Mouse (Mus musculus): ENCODE results near the gene Rps6ka1. TPM values are rescaled to one million over a fixed set of nuclear protein-coding genes. Genes with fewer than 3 reads are reported as not detected.

Gene Rps6ka1
- polyA plus RNA-seq, 1 experiment from 2014 or later, result 35.6 TPM

Other genes starting within 250 kb of the Rps6ka1 start
- gene Zdhhc18, start 237.6 kb downstream of the Rps6ka1 start, polyA plus RNA-seq (2016; fragmentation: Nextera tagmentation; extraction: Ambion mirVana), result 1.9 and 3.1 TPM in 2 replicates
- gene Pigv, start 215.2 kb downstream of the Rps6ka1 start, polyA plus RNA-seq (2016; fragmentation: Nextera tagmentation; extraction: Ambion mirVana), result 14.5 and 16.8 TPM in 2 replicates
- gene Arid1a, start 131.0 kb downstream of the Rps6ka1 start, polyA plus RNA-seq (2016; fragmentation: Nextera tagmentation; extraction: Ambion mirVana), result 36.0 and 37.5 TPM in 2 replicates
- 3,014 and 3,091 TPM in 2 replicates for gene Hmgn2, start 80.9 kb upstream of the Rps6ka1 start, polyA plus RNA-seq (2016; fragmentation: Nextera tagmentation; extraction: Ambion mirVana)
- gene Dhdds, start 113.1 kb upstream of the Rps6ka1 start, polyA plus RNA-seq (2016; fragmentation: Nextera tagmentation; extraction: Ambion mirVana), result 39.5 and 42.3 TPM in 2 replicates
- 13.4 and 27.5 TPM in 2 replicates for gene Lin28a, start 131.0 kb upstream of the Rps6ka1 start, polyA plus RNA-seq (2016; fragmentation: Nextera tagmentation; extraction: Ambion mirVana)
- not detected in 2 replicates for gene Zfp683, start 166.0 kb upstream of the Rps6ka1 start, polyA plus RNA-seq (2016; fragmentation: Nextera tagmentation; extraction: Ambion mirVana)
- 1.6 and 2.9 TPM in 2 replicates for gene Crybg2, start 173.0 kb upstream of the Rps6ka1 start, polyA plus RNA-seq (2016; fragmentation: Nextera tagmentation; extraction: Ambion mirVana)
- gene Cd52, start 207.3 kb upstream of the Rps6ka1 start, polyA plus RNA-seq (2016; fragmentation: Nextera tagmentation; extraction: Ambion mirVana), result 5.3 and 5.5 TPM in 2 replicates
- gene Ubxn11, start 214.8 kb upstream of the Rps6ka1 start, polyA plus RNA-seq (2016; fragmentation: Nextera tagmentation; extraction: Ambion mirVana), result 7.6 and 11.2 TPM in 2 replicates
- gene Sh3bgrl3, start 241.0 kb upstream of the Rps6ka1 start, polyA plus RNA-seq (2016; fragmentation: Nextera tagmentation; extraction: Ambion mirVana), result 333 and 386 TPM in 2 replicates